Mouse (Mus musculus): ENCODE results near the gene Wdr12. TPM values are rescaled to one million over a fixed set of nuclear protein-coding genes. Genes with fewer than 3 reads are reported as not detected.
"Not testable (repeated sequence)": the region's sequence is repeated elsewhere in the genome, so short reads cannot be mapped to it uniquely, and the experiment has no call there.

Gene Wdr12
- polyA plus RNA-seq (2016; fragmentation: Nextera tagmentation; extraction: Ambion mirVana): 71.9 and 74.4 TPM in 2 replicates

- peak; percentile 97 for DNase-seq (ENCODE audit: extremely low spot score, low spot score)
- Histone ChIP-seq H3K27me3 (ENCODE audit: poor library complexity, severe bottlenecking) (no peaks in the 10 kb centered on the region), H3K27ac (peak within 1 kb of the TSS; percentile 97), H3K4me1 (peaks cover 17% of the 10 kb centered on the region), H3K4me3 (peak within 1 kb of the TSS; percentile 97), H3K36me3 (replicated peaks) (peaks cover 22% of the 10 kb centered on the region), H3K9me3 (no peaks in the 10 kb centered on the region)
- WGBS: under 1% methylated on average over 71 of the region's 71 CpGs
These were observed at the start of gene Wdr12, which contains the start of gene Carf for GRCm38 (mm10) chr1:60098024-60098781. Gene Wdr12 (minus strand): TSS chr1:60098645. Gene Carf (plus strand): TSS chr1:60098247.

- no peak for DNase-seq (ENCODE audit: extremely low spot score, low spot score)
- Histone ChIP-seq H3K4me3 (no peak overlapping the region), H3K27ac (no peak overlapping the region), H3K27me3 (ENCODE audit: poor library complexity, severe bottlenecking) (no peaks in the 10 kb centered on the region), H3K9me3 (no peaks in the 10 kb centered on the region), H3K4me1 (no peaks in the 10 kb centered on the region), H3K36me3 (replicated peaks) (peaks cover 9% of the 10 kb centered on the region; the same call in 1 of the 2 replicates)
- WGBS: 42% methylated on average over 9 of the region's 9 CpGs
These were observed 38.9 kb upstream of the Wdr12 start for GRCm38 (mm10) chr1:60137346-60137745.

GRCm38 (mm10) chr1:60117721-60118455, 19.4 kb upstream of the Wdr12 start:
- peaks cover 13% of the 10 kb centered on the region for H3K36me3 ChIP-seq (replicated peaks)
- H3K27ac ChIP-seq: no peak overlapping the region
- DNase-seq (ENCODE audit: extremely low spot score, low spot score): no peak
- 90% methylated on average over 7 of the region's 7 CpGs for WGBS
- no peak overlapping the region for H3K4me3 ChIP-seq
- no peaks in the 10 kb centered on the region for H3K27me3 ChIP-seq (ENCODE audit: poor library complexity, severe bottlenecking)
- H3K4me1 ChIP-seq: no peaks in the 10 kb centered on the region
- H3K9me3 ChIP-seq: no peaks in the 10 kb centered on the region

GRCm38 (mm10) chr1:60104582-60104981, 6.1 kb upstream of the Wdr12 start:
- Histone ChIP-seq H3K4me3 (no peak overlapping the region), H3K9me3 (no peaks in the 10 kb centered on the region), H3K27ac (no peak overlapping the region), H3K4me1 (no peaks in the 10 kb centered on the region), H3K27me3 (ENCODE audit: poor library complexity, severe bottlenecking) (no peaks in the 10 kb centered on the region), H3K36me3 (replicated peaks) (peaks cover 17% of the 10 kb centered on the region)
- WGBS: 95% methylated on average over 1 of the region's 1 CpGs
- no peak for DNase-seq (ENCODE audit: extremely low spot score, low spot score)

GRCm38 (mm10) chr1:60098839-60099238, 394 bp upstream of the Wdr12 start:
- Histone ChIP-seq H3K4me3 (peak overlapping the region; percentile 97), H3K27ac (peak overlapping the region; percentile 97; the same call in 1 of the 2 replicates), H3K36me3 (replicated peaks) (peaks cover 16% of the 10 kb centered on the region), H3K4me1 (peaks cover 17% of the 10 kb centered on the region), H3K9me3 (no peaks in the 10 kb centered on the region), H3K27me3 (ENCODE audit: poor library complexity, severe bottlenecking) (no peaks in the 10 kb centered on the region)
- DNase-seq (ENCODE audit: extremely low spot score, low spot score): no peak
- 14% methylated on average over 9 of the region's 9 CpGs for WGBS

- peak overlapping the region; percentile 97 for H3K4me3 ChIP-seq
- no peaks in the 10 kb centered on the region for H3K27me3 ChIP-seq (ENCODE audit: poor library complexity, severe bottlenecking)
- under 1% methylated on average over 25 of the region's 25 CpGs for WGBS
- peak; percentile 68 for DNase-seq (ENCODE audit: extremely low spot score, low spot score)
- H3K4me1 ChIP-seq: peaks cover 17% of the 10 kb centered on the region
- peaks cover 30% of the 10 kb centered on the region for H3K36me3 ChIP-seq (replicated peaks)
- peak overlapping the region; percentile 97 for H3K27ac ChIP-seq
- no peaks in the 10 kb centered on the region for H3K9me3 ChIP-seq
These were observed 995 bp downstream of the Wdr12 start for GRCm38 (mm10) chr1:60097277-60098023.

- DNase-seq (ENCODE audit: extremely low spot score, low spot score): no peak
- Histone ChIP-seq H3K9me3 (no peaks in the 10 kb centered on the region), H3K27me3 (ENCODE audit: poor library complexity, severe bottlenecking) (no peaks in the 10 kb centered on the region), H3K4me3 (peak overlapping the region; percentile 97), H3K4me1 (peaks cover 17% of the 10 kb centered on the region), H3K27ac (peak overlapping the region; percentile 97), H3K36me3 (replicated peaks) (peaks cover 37% of the 10 kb centered on the region)
- WGBS: 12% methylated on average over 13 of the region's 13 CpGs
These were observed 1.7 kb downstream of the Wdr12 start for GRCm38 (mm10) chr1:60096572-60097276.

- Histone ChIP-seq H3K4me3 (no peak overlapping the region), H3K27ac (no peak overlapping the region), H3K36me3 (replicated peaks) (peaks cover 66% of the 10 kb centered on the region), H3K9me3 (no peaks in the 10 kb centered on the region), H3K27me3 (ENCODE audit: poor library complexity, severe bottlenecking) (no peaks in the 10 kb centered on the region), H3K4me1 (no peaks in the 10 kb centered on the region)
- DNase-seq (ENCODE audit: extremely low spot score, low spot score): no peak
- WGBS: 93% methylated on average over 6 of the region's 6 CpGs
These were observed 22.0 kb downstream of the Wdr12 start for GRCm38 (mm10) chr1:60076411-60076810.

- Histone ChIP-seq H3K4me3 (no peak overlapping the region), H3K27me3 (ENCODE audit: poor library complexity, severe bottlenecking) (no peaks in the 10 kb centered on the region), H3K9me3 (no peaks in the 10 kb centered on the region), H3K27ac (no peak overlapping the region), H3K36me3 (replicated peaks) (peaks cover 58% of the 10 kb centered on the region), H3K4me1 (no peaks in the 10 kb centered on the region)
- 81% methylated on average over 3 of the region's 3 CpGs for WGBS
- DNase-seq (ENCODE audit: extremely low spot score, low spot score): no peak
These were observed 22.9 kb downstream of the Wdr12 start for GRCm38 (mm10) chr1:60075590-60075989.

GRCm38 (mm10) chr1:60074935-60075334, 23.5 kb downstream of the Wdr12 start:
- Histone ChIP-seq H3K27me3 (ENCODE audit: poor library complexity, severe bottlenecking) (no peaks in the 10 kb centered on the region), H3K36me3 (replicated peaks) (peaks cover 51% of the 10 kb centered on the region), H3K27ac (no peak overlapping the region), H3K4me1 (no peaks in the 10 kb centered on the region), H3K4me3 (no peak overlapping the region), H3K9me3 (no peaks in the 10 kb centered on the region)
- WGBS: 87% methylated on average over 2 of the region's 2 CpGs
- DNase-seq (ENCODE audit: extremely low spot score, low spot score): no peak

GRCm38 (mm10) chr1:60070725-60071124, 27.7 kb downstream of the Wdr12 start:
- H3K36me3 ChIP-seq (replicated peaks): peaks cover 12% of the 10 kb centered on the region
- not testable (repeated sequence) for H3K27ac ChIP-seq; DNase-seq (ENCODE audit: extremely low spot score, low spot score); H3K4me3 ChIP-seq; H3K27me3 ChIP-seq (ENCODE audit: poor library complexity, severe bottlenecking); H3K9me3 ChIP-seq; H3K4me1 ChIP-seq

- Histone ChIP-seq H3K9me3 (no peaks in the 10 kb centered on the region), H3K27ac (no peak overlapping the region), H3K4me3 (no peak overlapping the region), H3K4me1 (no peaks in the 10 kb centered on the region), H3K36me3 (replicated peaks) (no peaks in the 10 kb centered on the region), H3K27me3 (ENCODE audit: poor library complexity, severe bottlenecking) (no peaks in the 10 kb centered on the region)
- DNase-seq (ENCODE audit: extremely low spot score, low spot score): no peak
- 89% methylated on average over 3 of the region's 3 CpGs for WGBS
These were observed 42.1 kb downstream of the Wdr12 start for GRCm38 (mm10) chr1:60056310-60056709.

Measured in forebrain, embryonic 10.5 days (tissue).